Mouse (Mus musculus): Measurements from ENCODE around the gene Stab1. TPM values are rescaled to one million over a fixed set of nuclear protein-coding genes. Genes with fewer than 3 reads are reported as not detected.

Stab1 gene
- polyA plus RNA-seq, 1 experiment from 2014 or later: 7.0 TPM

DNA sequence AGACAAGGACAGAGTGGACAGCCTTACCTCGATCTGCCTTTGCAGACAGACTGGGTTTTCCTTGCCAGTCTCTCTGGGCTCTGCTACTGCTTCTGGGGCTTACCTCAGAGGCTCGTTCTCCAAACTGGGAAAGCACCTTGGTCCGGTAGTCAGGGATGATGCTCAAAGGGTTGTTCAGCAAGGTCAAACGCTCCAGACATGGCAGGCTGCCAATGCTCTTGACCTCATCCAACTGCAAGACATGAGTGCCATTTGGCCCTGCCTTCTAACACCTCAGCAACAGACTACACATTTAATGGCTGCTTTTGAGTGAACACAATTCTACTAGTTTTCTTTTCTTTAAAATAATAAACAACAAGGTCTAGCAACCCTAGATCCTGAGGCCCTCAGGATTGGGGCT lies 18.2 kb upstream of the Stab1 start:
- Histone ChIP-seq H3K27me3 (ENCODE audit: control insufficient read depth, insufficient read depth, low read length) (no peaks in the 10 kb centered on the region), H3K4me3 (ENCODE audit: low read depth, low read length) (no peak overlapping the region), H3K9me3 (ENCODE audit: control insufficient read depth, low read length) (no peaks in the 10 kb centered on the region), H3K9ac (replicated peaks; ENCODE audit: low read depth, low read length) (no peak overlapping the region), H3K27ac (ENCODE audit: low read depth, low read length) (no peak overlapping the region), H3K4me2 (ENCODE audit: low read depth, low read length) (no peak overlapping the region), H3K4me1 (ENCODE audit: control insufficient read depth, insufficient read depth, low read length) (no peaks in the 10 kb centered on the region), H3K36me3 (ENCODE audit: control insufficient read depth, insufficient read depth, low read length) (peaks cover 92% of the 10 kb centered on the region)
- ATAC-seq (ENCODE audit: low read depth): no peak
- 83% methylated on average over 4 of the region's 4 CpGs for WGBS

DNA sequence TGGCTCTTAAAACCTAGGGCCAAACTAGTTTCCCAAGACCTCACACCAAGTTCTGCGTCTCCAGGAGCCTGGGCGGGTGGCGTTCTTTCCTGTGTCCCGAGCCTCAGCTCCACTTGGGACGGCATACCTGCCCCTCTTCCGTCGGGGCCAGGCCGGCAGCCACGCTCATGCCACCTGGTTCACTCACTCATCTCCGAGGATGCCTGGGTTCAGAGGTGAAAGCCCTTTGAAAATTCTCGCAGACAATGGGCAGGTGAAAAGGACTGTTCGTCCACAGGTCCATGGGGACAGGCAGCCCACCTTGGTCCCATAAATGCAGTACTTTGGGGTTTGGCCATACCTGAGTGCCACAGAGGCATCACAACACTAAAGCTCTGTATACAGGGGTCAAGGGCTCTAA lies 15.8 kb upstream of the Stab1 start:
- Histone ChIP-seq H3K27me3 (ENCODE audit: control insufficient read depth, insufficient read depth, low read length) (no peaks in the 10 kb centered on the region), H3K9ac (replicated peaks; ENCODE audit: low read depth, low read length) (no peak overlapping the region), H3K27ac (ENCODE audit: low read depth, low read length) (no peak overlapping the region), H3K4me3 (ENCODE audit: low read depth, low read length) (no peak overlapping the region), H3K4me1 (ENCODE audit: control insufficient read depth, insufficient read depth, low read length) (no peaks in the 10 kb centered on the region), H3K36me3 (ENCODE audit: control insufficient read depth, insufficient read depth, low read length) (peaks cover 90% of the 10 kb centered on the region), H3K9me3 (ENCODE audit: control insufficient read depth, low read length) (no peaks in the 10 kb centered on the region), H3K4me2 (ENCODE audit: low read depth, low read length) (no peak overlapping the region)
- no peak for ATAC-seq (ENCODE audit: low read depth)
- 94% methylated on average over 12 of the region's 12 CpGs for WGBS

DNA sequence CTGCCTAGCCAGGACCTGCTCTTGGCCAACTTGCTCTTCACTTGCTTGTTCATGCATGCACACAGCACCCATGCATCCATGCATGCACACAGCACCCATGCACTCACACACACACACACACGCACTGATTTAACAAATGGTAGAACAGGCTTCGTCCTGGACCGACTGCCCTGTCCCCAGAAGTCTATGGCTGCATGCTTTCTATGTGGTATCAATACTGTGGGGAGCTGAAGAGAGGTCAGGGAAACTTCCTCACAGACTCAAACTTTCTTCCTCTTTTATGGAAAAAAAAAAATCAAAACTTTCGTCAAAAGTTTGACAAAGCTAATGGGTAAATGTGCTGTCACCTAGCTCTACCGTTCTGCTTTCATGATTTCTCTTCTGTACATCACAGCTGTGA lies 15.1 kb upstream of the Stab1 start:
- H3K9me3 ChIP-seq (ENCODE audit: control insufficient read depth, low read length): no peaks in the 10 kb centered on the region
- H3K27me3 ChIP-seq (ENCODE audit: control insufficient read depth, insufficient read depth, low read length): no peaks in the 10 kb centered on the region
- WGBS: 94% methylated on average over 5 of the region's 5 CpGs
- no peak overlapping the region for H3K9ac ChIP-seq (replicated peaks; ENCODE audit: low read depth, low read length)
- peaks cover 89% of the 10 kb centered on the region for H3K36me3 ChIP-seq (ENCODE audit: control insufficient read depth, insufficient read depth, low read length)
- H3K4me2 ChIP-seq (ENCODE audit: low read depth, low read length): no peak overlapping the region
- no peak overlapping the region for H3K4me3 ChIP-seq (ENCODE audit: low read depth, low read length)
- no peaks in the 10 kb centered on the region for H3K4me1 ChIP-seq (ENCODE audit: control insufficient read depth, insufficient read depth, low read length)
- no peak overlapping the region for H3K27ac ChIP-seq (ENCODE audit: low read depth, low read length)
- ATAC-seq (ENCODE audit: low read depth): no peak

DNA sequence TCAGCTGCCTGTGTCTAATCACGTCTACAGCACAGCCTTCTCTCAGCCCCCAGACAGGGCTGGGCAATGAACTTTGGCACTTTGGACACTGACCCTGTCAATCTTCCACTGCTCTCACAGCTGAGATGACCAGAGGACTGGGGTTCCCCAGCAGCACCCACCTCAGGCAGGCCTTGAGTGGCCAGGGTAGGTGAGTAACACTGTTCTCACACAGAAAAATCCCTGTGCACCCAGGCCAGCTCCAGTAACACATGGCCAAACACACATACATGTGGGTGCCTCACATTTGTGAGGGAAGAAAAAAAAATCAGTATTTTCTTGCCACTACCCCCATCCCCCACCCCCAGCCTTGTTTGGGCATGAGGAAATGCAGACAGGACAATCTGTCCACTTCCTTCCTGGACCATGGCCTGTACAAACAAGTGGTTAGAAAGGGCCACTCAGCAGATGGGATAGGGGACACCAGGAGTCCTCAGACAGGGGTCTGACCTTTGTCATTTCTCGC lies 14.4 kb upstream of the Stab1 start:
- H3K36me3 ChIP-seq (ENCODE audit: control insufficient read depth, insufficient read depth, low read length): peaks cover 82% of the 10 kb centered on the region
- H3K27me3 ChIP-seq (ENCODE audit: control insufficient read depth, insufficient read depth, low read length): no peaks in the 10 kb centered on the region
- H3K9ac ChIP-seq (replicated peaks; ENCODE audit: low read depth, low read length): no peak overlapping the region
- WGBS: 80% methylated on average over 2 of the region's 2 CpGs
- H3K27ac ChIP-seq (ENCODE audit: low read depth, low read length): no peak overlapping the region
- ATAC-seq (ENCODE audit: low read depth): no peak
- no peaks in the 10 kb centered on the region for H3K9me3 ChIP-seq (ENCODE audit: control insufficient read depth, low read length)
- no peak overlapping the region for H3K4me3 ChIP-seq (ENCODE audit: low read depth, low read length)
- H3K4me2 ChIP-seq (ENCODE audit: low read depth, low read length): no peak overlapping the region
- no peaks in the 10 kb centered on the region for H3K4me1 ChIP-seq (ENCODE audit: control insufficient read depth, insufficient read depth, low read length)

DNA sequence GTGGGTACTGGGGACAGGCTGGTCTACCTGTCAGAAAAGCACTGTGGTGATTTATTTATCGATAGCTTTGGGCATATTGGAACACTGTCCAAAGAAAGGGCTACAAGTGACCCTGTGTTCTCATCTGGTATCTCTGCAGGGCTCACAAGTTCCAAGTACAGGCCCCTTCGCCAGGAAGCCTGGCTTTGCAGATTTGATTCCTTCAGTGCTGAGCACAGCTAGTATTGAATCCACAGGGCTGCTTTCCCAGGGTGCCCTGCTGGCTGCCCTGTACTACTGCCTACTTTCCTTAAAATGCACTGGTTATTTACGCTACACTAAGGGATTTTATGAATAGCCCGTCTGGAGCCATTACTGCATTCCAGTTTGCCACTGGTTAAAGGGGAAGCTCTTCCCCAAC lies 13.1 kb upstream of the Stab1 start:
- H3K36me3 ChIP-seq (ENCODE audit: control insufficient read depth, insufficient read depth, low read length): peaks cover 82% of the 10 kb centered on the region
- 81% methylated on average over 4 of the region's 4 CpGs for WGBS
- no peaks in the 10 kb centered on the region for H3K4me1 ChIP-seq (ENCODE audit: control insufficient read depth, insufficient read depth, low read length)
- H3K4me2 ChIP-seq (ENCODE audit: low read depth, low read length): no peak overlapping the region
- no peak overlapping the region for H3K27ac ChIP-seq (ENCODE audit: low read depth, low read length)
- no peak overlapping the region for H3K9ac ChIP-seq (replicated peaks; ENCODE audit: low read depth, low read length)
- no peaks in the 10 kb centered on the region for H3K27me3 ChIP-seq (ENCODE audit: control insufficient read depth, insufficient read depth, low read length)
- no peaks in the 10 kb centered on the region for H3K9me3 ChIP-seq (ENCODE audit: control insufficient read depth, low read length)
- no peak for ATAC-seq (ENCODE audit: low read depth)
- no peak overlapping the region for H3K4me3 ChIP-seq (ENCODE audit: low read depth, low read length)

DNA sequence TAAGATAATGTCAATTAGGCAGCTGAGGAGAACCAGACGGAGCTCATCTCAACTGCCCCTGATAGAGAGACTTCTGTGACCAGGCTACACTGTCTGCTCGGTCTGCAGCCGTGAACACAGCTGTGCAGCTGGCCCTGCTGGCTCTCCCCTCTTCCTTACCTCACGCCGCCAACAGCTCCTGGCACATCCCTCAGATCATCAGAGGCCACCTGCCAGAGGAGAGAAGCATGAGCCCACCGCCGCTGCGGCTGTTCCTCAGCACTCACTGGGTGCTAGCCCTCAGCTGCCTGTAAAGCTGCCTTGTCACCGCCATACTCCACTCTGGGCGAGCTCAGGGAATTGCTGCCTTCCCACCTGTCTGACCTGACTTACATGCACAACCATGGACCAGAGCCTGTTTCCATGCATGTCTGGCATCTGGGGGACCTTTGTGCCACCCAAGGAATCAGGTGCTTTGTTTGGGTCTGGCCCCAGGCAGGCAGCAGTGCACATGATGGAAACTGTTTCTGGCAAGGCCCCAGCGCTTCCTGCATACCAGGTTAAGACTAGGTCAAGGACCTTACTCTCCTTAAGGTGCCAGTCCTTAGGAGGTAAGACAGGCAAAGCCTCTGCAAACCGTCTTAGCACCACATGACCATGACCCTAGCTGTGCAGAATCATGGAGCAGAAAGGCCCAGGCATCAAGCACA lies 11.4 kb upstream of the Stab1 start:
- 92% methylated on average over 12 of the region's 12 CpGs for WGBS
- H3K36me3 ChIP-seq (ENCODE audit: control insufficient read depth, insufficient read depth, low read length): peaks cover 83% of the 10 kb centered on the region
- no peak overlapping the region for H3K4me3 ChIP-seq (ENCODE audit: low read depth, low read length)
- H3K4me1 ChIP-seq (ENCODE audit: control insufficient read depth, insufficient read depth, low read length): no peaks in the 10 kb centered on the region
- no peak overlapping the region for H3K9ac ChIP-seq (replicated peaks; ENCODE audit: low read depth, low read length)
- H3K9me3 ChIP-seq (ENCODE audit: control insufficient read depth, low read length): no peaks in the 10 kb centered on the region
- no peak overlapping the region for H3K27ac ChIP-seq (ENCODE audit: low read depth, low read length)
- no peak overlapping the region for H3K4me2 ChIP-seq (ENCODE audit: low read depth, low read length)
- no peaks in the 10 kb centered on the region for H3K27me3 ChIP-seq (ENCODE audit: control insufficient read depth, insufficient read depth, low read length)
- ATAC-seq (ENCODE audit: low read depth): no peak

DNA sequence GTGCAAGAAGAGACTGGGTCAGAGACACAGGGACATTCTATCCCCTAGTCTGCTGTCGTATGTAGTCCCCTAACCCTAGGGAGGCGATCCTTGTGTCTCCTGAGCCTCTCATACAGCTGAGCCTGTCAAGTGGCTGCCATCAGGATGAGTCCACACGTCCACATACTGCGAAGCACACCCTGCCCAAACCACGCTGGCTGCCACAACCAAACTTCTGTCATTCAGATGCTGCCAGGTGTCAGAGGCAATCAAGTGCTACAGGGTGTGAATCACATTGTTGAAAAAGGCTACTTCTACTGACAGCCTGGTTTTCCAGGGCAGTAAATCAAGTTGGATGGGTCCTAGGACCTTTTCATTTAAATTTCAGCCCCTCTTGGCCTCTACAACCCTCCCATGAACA lies 9.3 kb upstream of the Stab1 start:
- Histone ChIP-seq H3K9me3 (ENCODE audit: control insufficient read depth, low read length) (no peaks in the 10 kb centered on the region), H3K36me3 (ENCODE audit: control insufficient read depth, insufficient read depth, low read length) (peaks cover 87% of the 10 kb centered on the region), H3K4me3 (ENCODE audit: low read depth, low read length) (no peak overlapping the region), H3K27me3 (ENCODE audit: control insufficient read depth, insufficient read depth, low read length) (no peaks in the 10 kb centered on the region), H3K9ac (replicated peaks; ENCODE audit: low read depth, low read length) (no peak overlapping the region), H3K27ac (ENCODE audit: low read depth, low read length) (no peak overlapping the region), H3K4me1 (ENCODE audit: control insufficient read depth, insufficient read depth, low read length) (no peaks in the 10 kb centered on the region), H3K4me2 (ENCODE audit: low read depth, low read length) (no peak overlapping the region)
- ATAC-seq (ENCODE audit: low read depth): no peak
- 90% methylated on average over 5 of the region's 5 CpGs for WGBS

DNA sequence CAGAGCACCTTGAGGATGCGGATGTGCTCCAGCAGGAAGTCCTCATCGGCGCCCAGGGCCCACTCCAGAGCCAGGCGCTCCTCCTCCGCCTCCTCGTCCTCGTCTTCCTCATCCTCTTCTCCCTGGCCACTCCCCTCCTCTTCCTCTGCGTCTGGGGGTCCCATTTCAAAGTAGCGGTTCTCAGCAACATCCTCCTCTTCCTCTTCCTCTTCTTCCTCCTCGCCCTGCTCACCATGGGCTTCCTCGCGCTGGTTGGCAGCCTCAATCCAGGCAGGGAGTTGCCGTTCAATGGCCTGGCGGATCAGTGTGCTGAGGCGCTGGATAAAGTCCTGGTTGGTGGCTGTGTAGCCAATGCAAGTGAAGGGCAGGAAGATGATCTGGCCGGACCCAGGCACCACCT lies 8.8 kb upstream of the Stab1 start:
- Histone ChIP-seq H3K4me1 (ENCODE audit: control insufficient read depth, insufficient read depth, low read length) (no peaks in the 10 kb centered on the region), H3K36me3 (ENCODE audit: control insufficient read depth, insufficient read depth, low read length) (peaks cover 87% of the 10 kb centered on the region), H3K27ac (ENCODE audit: low read depth, low read length) (no peak overlapping the region), H3K27me3 (ENCODE audit: control insufficient read depth, insufficient read depth, low read length) (no peaks in the 10 kb centered on the region), H3K9ac (replicated peaks; ENCODE audit: low read depth, low read length) (no peak overlapping the region), H3K4me2 (ENCODE audit: low read depth, low read length) (no peak overlapping the region), H3K9me3 (ENCODE audit: control insufficient read depth, low read length) (no peaks in the 10 kb centered on the region), H3K4me3 (ENCODE audit: low read depth, low read length) (no peak overlapping the region)
- WGBS: 93% methylated on average over 14 of the region's 16 CpGs
- ATAC-seq (ENCODE audit: low read depth): no peak

DNA sequence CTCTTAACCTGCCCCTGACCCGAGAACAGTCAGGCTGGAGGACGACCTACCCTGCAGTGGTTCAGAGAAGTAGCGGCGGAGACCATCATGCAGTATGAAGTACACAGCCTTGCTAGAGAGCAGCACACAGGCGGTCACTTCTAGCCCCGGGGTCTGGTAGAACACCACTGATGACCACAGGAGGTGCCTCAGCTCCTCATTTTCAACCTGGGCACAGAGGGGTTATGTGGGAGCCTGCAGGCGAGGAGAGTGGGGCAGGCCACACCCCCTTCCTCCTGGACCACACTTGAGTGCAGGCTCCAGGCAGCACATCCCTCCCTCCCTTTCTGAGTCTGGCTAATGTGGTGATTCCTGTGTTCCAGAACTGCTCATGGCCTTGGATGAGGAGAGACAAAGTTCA lies 5.1 kb upstream of the Stab1 start:
- no peak for ATAC-seq (ENCODE audit: low read depth)
- Histone ChIP-seq H3K4me3 (ENCODE audit: low read depth, low read length) (no peak overlapping the region), H3K9me3 (ENCODE audit: control insufficient read depth, low read length) (no peaks in the 10 kb centered on the region), H3K9ac (replicated peaks; ENCODE audit: low read depth, low read length) (no peak overlapping the region), H3K4me2 (ENCODE audit: low read depth, low read length) (no peak overlapping the region), H3K4me1 (ENCODE audit: control insufficient read depth, insufficient read depth, low read length) (no peaks in the 10 kb centered on the region), H3K36me3 (ENCODE audit: control insufficient read depth, insufficient read depth, low read length) (peaks cover 77% of the 10 kb centered on the region), H3K27me3 (ENCODE audit: control insufficient read depth, insufficient read depth, low read length) (no peaks in the 10 kb centered on the region), H3K27ac (ENCODE audit: low read depth, low read length) (no peak overlapping the region)
- 90% methylated on average over 7 of the region's 7 CpGs for WGBS

All from neural tube, embryonic 14.5 days (tissue).